Mouse (Mus musculus) heart, adult 2 months (tissue): ENCODE results near the gene Uimc1. TPM values are rescaled to one million over a fixed set of nuclear protein-coding genes. Genes with fewer than 3 reads are reported as not detected.
"Not testable (repeated sequence)": the region's sequence is repeated elsewhere in the genome, so short reads cannot be mapped to it uniquely, and the experiment has no call there.

Source experiments
- DNase-seq, 2 experiments: peaks; one replicate each; pipeline ENCODE4 v3.0.0; 2021
- H3K27ac ChIP-seq: fragments of 200-600 bp; 2 replicates; pipeline ENCODE4 v1.8.1; 2022
- H3K27me3 ChIP-seq: fragments of 200-500 bp; 2 replicates; pipeline ENCODE4 v1.6.1; 2012; ENCODE audit warnings: mild to moderate bottlenecking, low read length, inconsistent platforms, mixed read lengths; ENCODE audit not compliant: control insufficient read depth, insufficient read depth
- H3K36me3 ChIP-seq: fragments of 200-500 bp; 2 replicates; pipeline ENCODE4 v1.6.1; 2012; ENCODE audit warnings: low read length, inconsistent platforms; ENCODE audit not compliant: control insufficient read depth, insufficient read depth
- H3K4me1 ChIP-seq: fragments of 200-500 bp; 2 replicates; pipeline ENCODE4 v1.6.1; 2011; ENCODE audit warnings: low read length; ENCODE audit not compliant: control insufficient read depth, insufficient read depth
- H3K4me3 ChIP-seq: fragments of 200-600 bp; 2 replicates; pipeline ENCODE4 v1.8.1; 2022
- H3K79me2 ChIP-seq: fragments of 200-500 bp; replicated peaks from 2 replicates; pipeline ENCODE4 v1.6.1; 2012; ENCODE audit warnings: mild to moderate bottlenecking, inconsistent platforms, low read length, moderate library complexity, mixed read lengths; ENCODE audit not compliant: control insufficient read depth, insufficient read depth
- H3K9ac ChIP-seq: fragments of 200-500 bp; 2 replicates; pipeline ENCODE4 v1.6.1; 2012; ENCODE audit warnings: low read depth, mild to moderate bottlenecking, control low read depth, inconsistent platforms, low read length, mixed read lengths
- CTCF ChIP-seq: fragments of 200-600 bp; IDR thresholded peaks from 2 replicates; pipeline ENCODE4 v1.8.1; 2022; ENCODE audit warnings: antibody characterized with exemption, mild to moderate bottlenecking, moderate library complexity
- EP300 ChIP-seq: fragments of 200-500 bp; IDR thresholded peaks from 2 replicates; pipeline ENCODE4 v1.6.1; 2011; ENCODE audit warnings: low read depth, low read length, control low read depth; ENCODE audit not compliant: insufficient read depth
- POLR2A ChIP-seq: fragments of 200-500 bp; IDR thresholded peaks from 2 replicates; pipeline ENCODE4 v1.6.1; 2011; ENCODE audit warnings: mild to moderate bottlenecking, low read depth, low read length, control low read depth; ENCODE audit not compliant: insufficient read depth
- WGBS: fragments of 180-500 bp; shearing (Covaris S2); methylation state at CpG from one replicate; pipeline ENCODE4 v1.1.7; 2018; 5-methylcytosine and 5-hydroxymethylcytosine counted together
- intact Hi-C: fragments of 180-260 bp; cut with DNase I; formaldehyde crosslinking; loops from one replicate; pipeline ENCODE4 v1.15.1; 2025
- polyA plus RNA-seq: library from polyadenylated mRNA; depleted of rRNA; stranded (reverse); fragments of >200 nt; gene quantifications from 2 replicates; pipeline ENCODE4 v1.2.3, GENCODE M21; 2012
- total RNA-seq, 2 experiments: library from RNA; stranded (reverse); gene quantifications; 2 replicates each; pipeline ENCODE4 v1.2.3; 2021

The Uimc1 gene
- total and polyA plus RNA-seq, 3 experiments: 9.9 to 20.5 (median 20.3) TPM

- intact Hi-C loops: loop anchor here (10.0 kb wide), 1 partner anchor 222 kb away; the partner anchor contains the start of genes Mxd3, Prelid1 and Rab24
- H3K27ac ChIP-seq: no peak overlapping the region
- TF ChIP-seq EP300: no peak
- TF ChIP-seq CTCF: no peak
- no peak for TF ChIP-seq POLR2A
- H3K27me3 ChIP-seq: no peaks in the 10 kb centered on the region
- no peak overlapping the region for H3K9ac ChIP-seq
- WGBS: 92% methylated on average over 3 of the region's 3 CpGs
- peaks cover 3% of the 10 kb centered on the region; the same call in 1 of the 2 replicates for H3K79me2 ChIP-seq
- peaks cover 9% of the 10 kb centered on the region for H3K36me3 ChIP-seq
- DNase-seq: no peak
- H3K4me1 ChIP-seq: peaks cover 9% of the 10 kb centered on the region
- no peak overlapping the region for H3K4me3 ChIP-seq
These were observed 2.3 kb upstream of the Uimc1 start for GRCm38 (mm10) chr13:55102366-55102765.

DNA sequence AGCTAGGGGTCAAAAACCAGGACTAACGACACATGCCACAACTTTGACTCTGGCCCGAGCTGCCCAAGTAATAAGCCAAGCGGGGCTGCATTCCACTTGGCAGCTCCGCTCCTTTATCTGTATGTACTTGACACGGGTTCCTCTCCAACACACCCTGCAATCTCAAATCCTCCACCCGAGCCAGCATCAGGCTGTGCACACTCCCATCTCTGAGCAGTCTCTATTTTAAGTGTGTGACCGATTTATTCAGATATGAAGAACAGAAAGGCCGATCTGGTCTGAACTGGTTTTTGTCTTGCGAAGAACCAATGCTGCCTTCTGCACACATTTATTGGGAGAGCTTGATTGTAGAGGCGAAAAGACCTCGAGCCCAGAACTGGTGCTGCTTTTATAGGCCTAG lies 1.5 kb upstream of the Uimc1 start:
- Histone ChIP-seq H3K9ac (no peak overlapping the region), H3K4me1 (peaks cover 8% of the 10 kb centered on the region), H3K4me3 (no peak overlapping the region), H3K79me2 (peaks cover 3% of the 10 kb centered on the region; the same call in 1 of the 2 replicates), H3K27me3 (no peaks in the 10 kb centered on the region), H3K36me3 (peaks cover 2% of the 10 kb centered on the region; the same call in 1 of the 2 replicates), H3K27ac (peak overlapping the region; percentile 15; the same call in 1 of the 2 replicates)
- peak in 1 of 2 experiments; percentile 47 for DNase-seq
- intact Hi-C loops: loop anchor here (10.0 kb wide), 1 partner anchor 223 kb away; the partner anchor contains the start of genes Mxd3, Prelid1 and Rab24
- WGBS: 61% methylated on average over 11 of the region's 11 CpGs
- TF ChIP-seq POLR2A (no peak), EP300 (0 out of 2 replicates have a peak, but pooled peaks have one; percentile 34)

GRCm38 (mm10) chr13:55099066-55099725 lies 904 bp downstream of the Uimc1 start:
- H3K36me3 ChIP-seq: no peaks in the 10 kb centered on the region
- no peak for TF ChIP-seq CTCF
- TF ChIP-seq POLR2A: no peak
- TF ChIP-seq EP300: no peak
- intact Hi-C loops: no loop called here
- H3K27ac ChIP-seq: peak overlapping the region; percentile 88
- H3K4me3 ChIP-seq: peak overlapping the region; percentile 82
- WGBS: 20% methylated on average over 20 of the region's 20 CpGs
- peaks cover 3% of the 10 kb centered on the region for H3K4me1 ChIP-seq
- no peaks in the 10 kb centered on the region for H3K79me2 ChIP-seq
- H3K27me3 ChIP-seq: no peaks in the 10 kb centered on the region
- peak; percentile 31 to 42 for DNase-seq
- H3K9ac ChIP-seq: peak overlapping the region; percentile 99

GRCm38 (mm10) chr13:55097841-55098240 lies 2.3 kb downstream of the Uimc1 start:
- DNase-seq, H3K9ac ChIP-seq, H3K27me3 ChIP-seq, H3K27ac ChIP-seq, H3K79me2 ChIP-seq, H3K4me1 ChIP-seq, intact Hi-C loops, H3K4me3 ChIP-seq, H3K36me3 ChIP-seq: not testable (repeated sequence)
- 90% methylated on average over 3 of the region's 3 CpGs for WGBS
- peak; percentile 58 for TF ChIP-seq CTCF

GRCm38 (mm10) chr13:55092588-55092987 lies 7.5 kb downstream of the Uimc1 start:
- no peak for DNase-seq
- Histone ChIP-seq H3K27ac (no peak overlapping the region), H3K79me2 (no peaks in the 10 kb centered on the region; the same call in 1 of the 2 replicates), H3K4me1 (no peaks in the 10 kb centered on the region; the same call in 1 of the 2 replicates), H3K27me3 (no peaks in the 10 kb centered on the region), H3K36me3 (no peaks in the 10 kb centered on the region; the same call in 1 of the 2 replicates), H3K9ac (no peak overlapping the region), H3K4me3 (no peak overlapping the region)
- no peak for TF ChIP-seq POLR2A
- no peak for TF ChIP-seq EP300
- TF ChIP-seq CTCF: no peak
- WGBS: 66% methylated on average over 4 of the region's 4 CpGs
- intact Hi-C loops: no loop called here

GRCm38 (mm10) chr13:55075597-55075996 lies 24.5 kb downstream of the Uimc1 start:
- WGBS: 41% methylated on average over 5 of the region's 5 CpGs
- H3K36me3 ChIP-seq: no peaks in the 10 kb centered on the region
- DNase-seq: no peak
- no peak overlapping the region for H3K9ac ChIP-seq
- H3K4me3 ChIP-seq: no peak overlapping the region
- H3K27me3 ChIP-seq: no peaks in the 10 kb centered on the region
- H3K27ac ChIP-seq: no peak overlapping the region
- TF ChIP-seq CTCF (no peak), POLR2A (no peak)
- H3K79me2 ChIP-seq: no peaks in the 10 kb centered on the region
- intact Hi-C loops: no loop called here
- no peaks in the 10 kb centered on the region for H3K4me1 ChIP-seq
